Mouse (Mus musculus): Measurements from ENCODE around the gene Lrrn1.

- TF ChIP-seq CTCF (IDR thresholded peaks at IDR 0.05; ENCODE audit: insufficient read depth, low read depth, low read length) = no peak
- no peak for TF ChIP-seq POLR2A (IDR thresholded peaks at IDR 0.05; ENCODE audit: insufficient read depth, low read depth, low read length)
Observed at GRCm38 (mm10) chr6:107574561-107574960, 45.0 kb downstream of the Lrrn1 start.
